Mouse (Mus musculus) ES-E14 (cell line): ENCODE data around the gene Cfap298. TPM values are rescaled to one million over a fixed set of nuclear protein-coding genes. Genes with fewer than 3 reads are reported as not detected.

ENCODE experiments used
- DNase-seq: peaks from one replicate; pipeline ENCODE4 v3.0.0-alpha.2; 2013; ENCODE audit warnings: low read depth, low spot score
- H3K27ac ChIP-seq: 2 replicates; pipeline ENCODE4 v1.5.1; 2012; ENCODE audit warnings: low read depth, mild to moderate bottlenecking, low read length, moderate library complexity, mixed read lengths; ENCODE audit not compliant: poor library complexity, insufficient read depth, severe bottlenecking
- H3K36me3 ChIP-seq: 2 replicates; pipeline ENCODE4 v1.6.1; 2012; ENCODE audit warnings: mild to moderate bottlenecking, low read length, moderate library complexity, mixed read lengths; ENCODE audit not compliant: control insufficient read depth, poor library complexity, insufficient read depth, severe bottlenecking
- H3K4me1 ChIP-seq, 2 experiments: fragments of 150-350 bp in 1 of 2; sonication (generic) in 1 of 2; 2 replicates each; pipeline ENCODE4 v1.6.1; 2012; ENCODE audit warnings: low read length in 2 of 2, mild to moderate bottlenecking in 1 of 2, mixed read lengths in 1 of 2; ENCODE audit not compliant: control insufficient read depth in 2 of 2, insufficient read depth in 2 of 2, poor library complexity in 1 of 2
- H3K4me3 ChIP-seq, 2 experiments: fragments of 150-350 bp in 1 of 2; sonication (generic) in 1 of 2; 2 replicates each; pipeline ENCODE4 v1.5.1; 2012; ENCODE audit warnings: low read length in 2 of 2, low read depth in 1 of 2, mild to moderate bottlenecking in 1 of 2, mixed read lengths in 1 of 2; ENCODE audit not compliant: insufficient read depth in 1 of 2, poor library complexity in 1 of 2, severe bottlenecking in 1 of 2
- H3K9ac ChIP-seq: 2 replicates; pipeline ENCODE4 v1.6.1; 2012; ENCODE audit warnings: low read depth, mild to moderate bottlenecking, low read length, mixed read lengths; ENCODE audit not compliant: poor library complexity, insufficient read depth, severe bottlenecking
- H3K9me3 ChIP-seq: fragments of 150-350 bp; sonication (generic); 2 replicates; pipeline ENCODE4 v1.6.1; 2012; ENCODE audit warnings: low read depth, mild to moderate bottlenecking, low read length; ENCODE audit not compliant: control insufficient read depth, insufficient read depth
- CHD2 ChIP-seq: IDR thresholded peaks from 2 replicates; pipeline ENCODE4 v1.6.1; 2014; ENCODE audit warnings: mild to moderate bottlenecking, low read depth, low read length, inconsistent platforms
- HCFC1 ChIP-seq: IDR thresholded peaks from 2 replicates; pipeline ENCODE4 v1.6.1; 2012; ENCODE audit warnings: low read length, inconsistent platforms, borderline replicate concordance; ENCODE audit not compliant: insufficient read depth
- MAFK ChIP-seq: IDR thresholded peaks from 2 replicates; pipeline ENCODE4 v1.6.1; 2014; ENCODE audit warnings: mild to moderate bottlenecking, low read depth, low read length, inconsistent platforms; ENCODE audit not compliant: insufficient read depth
- ZC3H11A ChIP-seq: IDR thresholded peaks from 2 replicates; pipeline ENCODE4 v1.6.1; 2012; ENCODE audit warnings: low read depth, mild to moderate bottlenecking, inconsistent platforms, low read length, borderline replicate concordance
- ZNF384 ChIP-seq: IDR thresholded peaks from 2 replicates; pipeline ENCODE4 v1.6.1; 2012; ENCODE audit warnings: low read depth, low read length, inconsistent platforms
- in situ Hi-C, 2 experiments: fragments of 600-800 bp; cut with MboI; formaldehyde crosslinking; loops; one replicate each; pipeline ENCODE4 v1.15.1; 2025; ENCODE audit warnings: low sequenced_read_pairs in 2 of 2, inconsistent platforms in 1 of 2; ENCODE audit not compliant: unreplicated experiment in 2 of 2
- total RNA-seq: library from RNA; depleted of rRNA; stranded (reverse); fragments of 300-350 nt; gene quantifications from 2 replicates; pipeline ENCODE4 v1.2.3, GENCODE M21; 2012; rRNA removed

Cfap298 gene
- total RNA-seq: 26.1 and 26.8 TPM in 2 replicates

DNA sequence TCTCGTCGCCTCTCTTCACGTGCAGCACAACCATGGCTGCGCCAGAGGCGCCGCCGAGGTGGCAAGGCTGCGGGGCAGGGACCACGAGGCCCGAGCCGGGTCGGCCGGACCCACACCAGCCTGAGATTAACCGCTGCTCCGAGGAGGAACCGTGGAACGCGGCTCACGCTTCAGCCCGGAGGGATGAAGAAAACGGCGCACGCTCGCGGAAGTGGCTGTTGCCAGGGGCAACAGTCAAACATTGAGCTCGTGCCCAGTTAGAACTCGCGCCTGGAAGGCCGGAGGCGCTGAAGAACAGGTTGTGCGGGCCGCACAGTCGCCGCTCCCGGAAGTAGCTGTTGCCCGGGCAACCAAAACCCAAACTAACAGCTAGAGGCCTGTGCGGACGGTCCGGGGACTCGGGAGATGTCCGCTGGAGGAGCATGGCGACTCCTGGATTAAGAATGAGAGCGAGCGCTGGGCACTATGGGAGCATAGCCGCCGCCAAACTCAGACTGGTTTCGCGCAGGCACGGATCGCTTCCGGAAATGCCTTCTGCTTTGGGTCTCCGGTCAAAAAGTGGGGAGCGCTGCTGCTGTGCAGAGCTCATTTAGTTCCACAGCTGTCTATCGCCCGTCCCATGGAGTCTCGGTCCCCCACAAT is at the start of gene Cfap298:
Gene Cfap298 (minus strand): TSS at position 428 of the 642 bp plus-strand sequence.
- Histone ChIP-seq H3K36me3 (peaks cover 2% of the 10 kb centered on the region; the same call in 1 of the 2 replicates), H3K9me3 (no peaks in the 10 kb centered on the region), H3K27ac (peak within 1 kb of the TSS; percentile 45; the same call in 1 of the 2 replicates), H3K4me1 (peaks cover 0 to 2% of the 10 kb centered on the region in 2 experiments; a peak in 1 of 4 replicates), H3K9ac (peak within 1 kb of the TSS; percentile 92), H3K4me3 (peak within 1 kb of the TSS; percentile 70 to 92)
- peak; percentile 97 for DNase-seq
- TF ChIP-seq CHD2 (0 out of 2 replicates have a peak, but pooled peaks have one; percentile 10), HCFC1 (peak; percentile 81), MAFK (no peak), ZNF384 (no peak), ZC3H11A (no peak)
- in situ Hi-C loops: no loop called here

DNA sequence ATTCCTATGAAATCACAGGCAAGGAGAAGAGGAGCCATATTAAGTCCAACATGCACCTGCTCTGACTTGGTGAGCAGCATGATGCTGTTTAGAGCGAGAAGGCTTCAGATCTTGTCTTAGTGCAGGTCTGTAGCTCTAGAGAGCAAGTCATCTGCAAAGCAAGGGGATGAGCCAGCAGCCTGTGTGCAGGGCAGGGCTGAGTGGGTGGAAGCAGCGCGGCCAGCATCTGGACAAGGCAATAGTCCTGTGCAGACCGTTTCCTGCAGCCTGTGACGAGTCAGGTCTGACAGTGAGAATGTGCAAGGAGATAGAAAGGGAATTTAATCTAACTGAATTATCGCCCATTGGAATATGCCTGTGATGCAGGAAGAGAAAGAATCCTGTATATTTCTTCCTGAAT is 36.1 kb upstream of the Cfap298 start:
- DNase-seq: no peak
- in situ Hi-C loops: no loop called here
- H3K36me3 ChIP-seq: peaks cover 2% of the 10 kb centered on the region; the same call in 1 of the 2 replicates
- H3K9ac ChIP-seq: no peak overlapping the region
- H3K27ac ChIP-seq: no peak overlapping the region
- no peaks in the 10 kb centered on the region for H3K9me3 ChIP-seq
- TF ChIP-seq CHD2 (no peak), ZNF384 (no peak), ZC3H11A (no peak), HCFC1 (no peak), MAFK (no peak)
- no peaks in the 10 kb centered on the region for H3K4me1 ChIP-seq
- H3K4me3 ChIP-seq: no peak overlapping the region

DNA sequence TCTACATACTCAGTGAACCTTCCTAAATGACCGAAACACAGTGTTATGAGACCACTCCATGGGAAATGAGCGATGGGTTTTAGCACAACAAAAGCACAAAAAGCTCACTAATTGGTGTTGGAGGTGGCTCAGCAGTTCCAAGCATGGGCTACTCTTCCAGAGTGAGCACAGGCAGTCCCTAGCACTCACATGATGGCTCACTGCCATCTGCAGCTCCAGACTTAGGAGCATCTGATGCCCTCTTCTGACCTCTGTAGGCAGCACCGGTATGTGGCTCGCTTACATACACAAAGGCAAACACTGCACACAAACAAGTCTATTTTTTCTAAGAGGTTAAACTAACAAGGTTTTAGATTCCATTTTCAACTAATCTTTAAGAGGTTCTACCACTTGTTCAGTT is 31.3 kb upstream of the Cfap298 start:
- Histone ChIP-seq H3K36me3 (peaks cover 2% of the 10 kb centered on the region; the same call in 1 of the 2 replicates), H3K9ac (no peak overlapping the region), H3K4me3 (no peak overlapping the region), H3K9me3 (no peaks in the 10 kb centered on the region), H3K27ac (no peak overlapping the region), H3K4me1 (no peaks in the 10 kb centered on the region)
- TF ChIP-seq HCFC1: no peak
- in situ Hi-C loops: no loop called here
- DNase-seq: no peak

DNA sequence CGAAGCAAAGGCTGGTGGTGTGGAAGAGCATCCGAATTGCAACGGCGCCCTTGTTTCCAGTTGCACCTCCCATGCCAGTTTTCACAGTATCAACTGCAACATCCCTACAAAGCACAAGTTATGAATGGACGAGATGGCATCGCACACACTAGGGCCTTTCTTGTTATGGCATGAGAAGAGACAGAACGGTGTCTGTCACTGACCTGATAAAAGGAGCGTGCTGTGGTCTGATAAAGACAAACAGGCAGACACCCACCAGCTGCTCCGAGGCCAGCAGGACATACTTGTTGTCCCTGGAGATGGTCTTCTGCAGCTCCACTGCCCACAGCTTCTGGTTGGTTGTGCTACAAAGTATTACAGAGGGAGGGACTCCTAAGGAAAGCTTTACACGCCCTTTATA is 29.4 kb upstream of the Cfap298 start:
- Histone ChIP-seq H3K9ac (no peak overlapping the region), H3K27ac (no peak overlapping the region), H3K4me1 (no peaks in the 10 kb centered on the region), H3K9me3 (no peaks in the 10 kb centered on the region), H3K4me3 (no peak overlapping the region), H3K36me3 (no peaks in the 10 kb centered on the region; the same call in 1 of the 2 replicates)
- no peak for DNase-seq
- in situ Hi-C loops: no loop called here
- TF ChIP-seq ZC3H11A (no peak), MAFK (no peak), CHD2 (no peak), HCFC1 (no peak), ZNF384 (no peak)

DNA sequence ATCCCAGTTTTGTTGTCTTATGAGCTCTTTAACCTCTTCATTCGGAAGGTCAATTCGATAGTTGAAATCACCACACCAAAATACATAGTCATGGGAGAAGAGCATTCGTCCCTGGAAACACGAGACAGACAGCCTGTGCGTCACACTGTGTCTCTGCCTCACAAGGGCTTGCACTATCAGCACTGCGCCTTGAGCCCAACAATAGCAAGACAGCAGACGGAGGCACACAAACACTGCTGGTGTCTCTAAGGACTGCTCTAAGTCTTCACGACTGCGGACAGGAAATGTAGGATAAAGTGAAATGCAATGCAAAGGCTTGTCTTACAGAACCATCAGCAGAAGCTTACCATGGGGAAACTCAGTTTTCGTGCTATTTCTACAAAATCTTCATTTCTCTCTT is 29.0 kb upstream of the Cfap298 start:
- Histone ChIP-seq H3K27ac (no peak overlapping the region), H3K4me1 (no peaks in the 10 kb centered on the region), H3K36me3 (no peaks in the 10 kb centered on the region; the same call in 1 of the 2 replicates), H3K9ac (no peak overlapping the region), H3K4me3 (no peak overlapping the region), H3K9me3 (no peaks in the 10 kb centered on the region)
- TF ChIP-seq ZNF384: no peak
- TF ChIP-seq ZC3H11A: no peak
- TF ChIP-seq CHD2: no peak
- TF ChIP-seq MAFK: no peak
- TF ChIP-seq HCFC1: no peak
- in situ Hi-C loops: no loop called here
- no peak for DNase-seq
